Mouse (Mus musculus): ENCODE measurements around the gene Vps35. TPM values are rescaled to one million over a fixed set of nuclear protein-coding genes. Genes with fewer than 3 reads are reported as not detected.
A peak's percentile ranks its signal among the peaks of the same experiment; 100 is the strongest.

Gene Vps35
- polyA plus RNA-seq (2012; ENCODE audit: insufficient read depth, insufficient read length, missing spikeins): 98.0 and 108 TPM in 2 replicates

DNA sequence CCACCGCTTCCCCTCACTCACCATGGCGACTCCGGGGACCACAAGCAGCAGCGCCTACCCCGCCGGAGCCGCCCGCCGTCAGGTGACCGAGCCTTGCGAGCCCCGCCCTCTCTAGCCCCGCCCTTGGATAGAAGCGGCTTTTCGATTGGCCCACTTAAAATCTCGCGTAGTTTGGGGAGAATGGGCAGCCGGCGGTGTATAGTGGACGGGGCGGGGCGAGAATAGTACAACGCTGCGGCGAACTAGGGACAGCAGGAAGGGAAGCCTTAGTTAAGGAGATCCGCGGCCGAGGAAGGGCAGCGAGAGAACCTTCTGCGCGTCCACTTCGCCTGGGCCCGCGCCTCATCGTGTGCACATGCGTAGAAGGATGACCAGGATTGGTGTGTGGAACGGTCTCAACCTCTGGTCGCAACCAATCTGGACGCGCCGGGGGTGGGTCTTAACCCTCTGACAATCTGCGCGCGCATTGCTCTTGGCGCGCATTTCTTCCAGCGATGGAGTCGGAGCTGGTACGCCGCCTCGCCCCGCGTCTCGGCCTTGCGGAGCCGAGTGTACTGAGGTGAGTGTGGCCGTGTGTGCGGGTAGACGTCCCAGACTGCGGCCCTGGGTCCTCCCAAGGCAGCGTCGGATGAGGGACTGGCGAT lies at the start of gene Vps35, which contains the start of gene Orc6:
Gene Vps35 (minus strand): TSS at position 369 of the 644 bp plus-strand sequence.
Gene Orc6 (plus strand): TSS at position 199 of the 644 bp plus-strand sequence.
- Histone ChIP-seq H3K4me3 (ENCODE audit: insufficient read depth, low read length) (peak within 1 kb of the TSS; percentile 97), H3K27ac (ENCODE audit: insufficient read depth, low read depth, low read length) (peak within 1 kb of the TSS; percentile 98), H3K4me1 (ENCODE audit: control insufficient read depth, insufficient read depth, low read length) (peaks cover 17% of the 10 kb centered on the region)
- TF ChIP-seq CTCF (IDR thresholded peaks at IDR 0.05; ENCODE audit: low read depth, low read length): no peak
- TF ChIP-seq POLR2A (IDR thresholded peaks at IDR 0.05; ENCODE audit: borderline replicate concordance, low read depth, low read length): no peak

DNA sequence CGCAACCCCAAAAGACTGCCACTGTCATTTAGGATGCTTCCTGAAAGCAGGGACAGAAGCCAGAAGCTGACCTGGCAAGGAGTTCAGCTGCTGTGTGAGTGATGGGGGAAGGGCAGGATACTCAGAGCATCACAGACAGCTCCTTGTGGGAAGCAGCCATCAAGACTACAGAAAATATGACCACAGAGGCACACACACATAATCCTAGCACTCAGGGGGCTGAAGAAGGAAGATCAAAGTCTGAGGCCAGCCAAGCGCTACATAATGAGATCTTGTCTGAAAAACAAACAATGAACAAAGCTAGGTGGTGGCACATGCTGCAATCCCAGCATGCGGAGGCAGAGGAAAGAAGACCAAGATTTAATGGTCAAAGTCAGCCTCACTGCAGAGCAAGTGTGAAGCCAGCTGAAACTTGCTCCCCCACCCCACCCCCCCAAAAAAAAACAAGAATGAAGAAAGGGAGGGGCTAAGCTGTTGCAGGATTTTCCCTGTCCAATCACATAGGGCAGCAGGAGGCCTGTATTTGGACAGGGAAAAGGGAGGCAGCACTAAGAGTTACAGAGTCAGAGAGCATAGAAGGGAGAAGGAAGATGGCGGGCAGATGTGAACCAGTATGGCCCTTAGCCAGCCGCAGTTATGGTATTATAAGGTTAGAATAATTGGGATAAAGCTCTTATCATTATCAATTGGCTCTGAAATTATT lies 40.4 kb upstream of the Vps35 start:
- Histone ChIP-seq H3K27ac (ENCODE audit: insufficient read depth, low read depth, low read length) (no peak overlapping the region), H3K4me3 (ENCODE audit: insufficient read depth, low read length) (no peak overlapping the region), H3K4me1 (ENCODE audit: control insufficient read depth, insufficient read depth, low read length) (no peaks in the 10 kb centered on the region)
- TF ChIP-seq CTCF (IDR thresholded peaks at IDR 0.05; ENCODE audit: low read depth, low read length) (no peak), POLR2A (IDR thresholded peaks at IDR 0.05; ENCODE audit: borderline replicate concordance, low read depth, low read length) (no peak)

DNA sequence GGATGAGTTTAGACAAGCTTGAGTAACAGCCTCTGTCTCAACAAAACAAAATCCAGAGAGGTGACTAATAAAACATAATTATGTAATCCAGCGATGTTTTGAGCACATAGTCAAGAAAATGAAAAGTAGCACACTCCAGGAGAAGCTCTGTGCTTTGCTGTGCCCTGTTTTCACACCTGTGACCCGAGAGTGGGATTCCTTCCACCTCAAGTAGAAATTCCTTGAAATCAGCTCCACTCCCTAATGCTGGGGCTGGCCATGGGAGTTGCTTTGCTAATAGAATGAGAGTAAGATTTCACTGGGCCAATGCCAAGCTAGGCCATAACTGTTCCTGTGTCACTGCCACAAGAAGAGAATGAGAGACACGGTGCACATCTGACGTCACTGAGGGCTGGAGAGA lies 38.1 kb upstream of the Vps35 start:
- Histone ChIP-seq H3K27ac (ENCODE audit: insufficient read depth, low read depth, low read length) (no peak overlapping the region), H3K4me1 (ENCODE audit: control insufficient read depth, insufficient read depth, low read length) (no peaks in the 10 kb centered on the region), H3K4me3 (ENCODE audit: insufficient read depth, low read length) (no peak overlapping the region)
- TF ChIP-seq POLR2A (IDR thresholded peaks at IDR 0.05; ENCODE audit: borderline replicate concordance, low read depth, low read length) (no peak), CTCF (IDR thresholded peaks at IDR 0.05; ENCODE audit: low read depth, low read length) (no peak)

DNA sequence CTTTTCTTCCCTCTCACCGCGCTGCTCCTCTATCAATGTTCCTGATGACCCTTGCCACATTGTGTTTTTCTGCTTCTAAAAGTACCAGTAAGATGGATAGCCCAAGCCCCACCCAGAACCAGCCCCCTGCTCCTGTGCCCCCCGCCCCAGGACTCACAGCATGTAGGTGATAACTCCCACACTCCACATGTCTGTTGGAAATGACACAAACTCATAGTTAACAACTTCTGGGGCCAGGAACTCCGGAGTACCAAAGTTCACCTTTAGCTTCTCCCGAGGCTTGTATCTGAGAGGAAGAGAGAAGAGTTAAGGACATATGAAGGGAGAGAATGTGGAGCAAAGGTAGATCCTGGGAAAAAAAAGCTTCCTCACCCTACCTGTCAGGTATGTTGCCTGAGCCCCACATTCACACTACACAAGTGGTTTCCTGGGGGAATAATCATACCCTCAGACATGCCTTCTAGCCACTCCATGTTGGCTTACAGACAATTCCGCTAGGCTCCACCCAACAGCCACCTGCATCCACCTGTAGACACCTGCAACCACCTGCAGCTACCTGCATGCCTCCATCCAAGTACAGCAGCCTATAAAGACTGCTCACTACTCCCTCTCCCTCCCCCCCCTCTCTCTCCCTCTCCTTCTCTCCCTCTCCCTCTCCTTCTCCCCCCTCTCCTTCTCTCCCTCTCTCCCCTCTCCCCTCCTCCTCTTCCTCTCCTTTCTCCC lies 36.8 kb upstream of the Vps35 start:
- TF ChIP-seq POLR2A (IDR thresholded peaks at IDR 0.05; ENCODE audit: borderline replicate concordance, low read depth, low read length): no peak
- TF ChIP-seq CTCF (IDR thresholded peaks at IDR 0.05; ENCODE audit: low read depth, low read length): no peak
- Histone ChIP-seq H3K27ac (ENCODE audit: insufficient read depth, low read depth, low read length) (no peak overlapping the region), H3K4me1 (ENCODE audit: control insufficient read depth, insufficient read depth, low read length) (no peaks in the 10 kb centered on the region), H3K4me3 (ENCODE audit: insufficient read depth, low read length) (no peak overlapping the region)

DNA sequence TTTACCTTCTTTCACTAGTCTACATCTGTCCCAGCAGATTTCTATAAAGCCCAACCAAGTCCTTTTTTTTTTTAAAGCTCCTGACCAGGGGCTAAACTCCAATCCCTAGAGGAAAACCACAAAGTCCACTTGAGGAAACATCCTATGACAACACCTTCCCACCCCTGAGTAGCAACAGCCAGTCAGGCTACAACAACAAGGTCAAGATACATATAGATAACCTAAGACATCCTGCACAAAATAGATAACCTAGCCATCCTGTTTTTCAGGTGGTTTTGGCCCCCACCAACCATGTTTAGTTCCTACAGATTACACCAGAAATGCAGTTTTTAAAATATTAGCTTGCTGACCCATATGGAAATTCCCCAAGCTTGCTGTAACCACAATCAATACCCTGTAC lies 35.5 kb upstream of the Vps35 start:
- Histone ChIP-seq H3K4me1 (ENCODE audit: control insufficient read depth, insufficient read depth, low read length) (no peaks in the 10 kb centered on the region), H3K27ac (ENCODE audit: insufficient read depth, low read depth, low read length) (no peak overlapping the region), H3K4me3 (ENCODE audit: insufficient read depth, low read length) (no peak overlapping the region)
- no peak for TF ChIP-seq CTCF (IDR thresholded peaks at IDR 0.05; ENCODE audit: low read depth, low read length)

DNA sequence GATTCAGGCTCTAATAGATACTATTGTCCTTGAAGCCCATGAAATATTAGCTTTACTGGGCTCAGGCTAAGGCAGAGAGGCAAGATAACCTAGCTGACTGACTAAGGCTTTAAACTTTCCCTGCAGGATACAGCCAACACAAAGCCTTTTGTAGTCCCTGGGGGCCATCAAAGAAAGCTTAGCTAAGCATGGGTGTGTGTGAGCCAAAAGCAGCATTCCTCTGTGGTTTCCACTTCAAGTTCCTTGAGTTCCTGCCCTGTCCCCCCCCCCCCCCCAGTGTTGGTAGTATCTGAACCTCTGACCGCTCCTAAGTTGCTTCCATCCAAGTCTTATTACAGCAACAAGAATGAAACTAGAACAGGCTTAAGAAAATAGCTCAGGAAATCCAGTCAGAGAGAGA lies 29.9 kb upstream of the Vps35 start:
- H3K4me3 ChIP-seq (ENCODE audit: insufficient read depth, low read length): no peak overlapping the region
- no peaks in the 10 kb centered on the region for H3K4me1 ChIP-seq (ENCODE audit: control insufficient read depth, insufficient read depth, low read length)
- H3K27ac ChIP-seq (ENCODE audit: insufficient read depth, low read depth, low read length): no peak overlapping the region
- TF ChIP-seq CTCF (IDR thresholded peaks at IDR 0.05; ENCODE audit: low read depth, low read length) (no peak), POLR2A (IDR thresholded peaks at IDR 0.05; ENCODE audit: borderline replicate concordance, low read depth, low read length) (no peak)

DNA sequence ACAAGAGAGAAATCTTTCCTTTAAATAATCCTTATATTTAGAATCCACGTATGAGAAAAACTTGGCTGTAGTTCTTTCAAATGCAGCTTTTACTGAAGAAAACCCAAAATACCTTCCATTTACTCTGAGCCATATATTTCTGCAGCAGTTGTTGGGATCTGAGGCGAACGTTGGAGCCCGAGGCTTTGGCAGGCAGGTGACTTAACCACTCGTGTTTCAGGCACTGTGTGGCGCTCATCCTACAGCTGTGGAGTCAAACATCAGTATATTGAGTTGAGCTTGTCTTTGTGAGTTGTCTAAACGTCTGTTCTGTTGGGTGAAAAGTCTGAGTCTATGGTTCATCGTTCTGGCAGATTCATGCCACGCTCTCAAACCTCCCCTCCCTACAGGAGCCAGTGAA lies 27.4 kb upstream of the Vps35 start:
- TF ChIP-seq POLR2A (IDR thresholded peaks at IDR 0.05; ENCODE audit: borderline replicate concordance, low read depth, low read length): no peak
- no peak for TF ChIP-seq CTCF (IDR thresholded peaks at IDR 0.05; ENCODE audit: low read depth, low read length)
- Histone ChIP-seq H3K4me1 (ENCODE audit: control insufficient read depth, insufficient read depth, low read length) (no peaks in the 10 kb centered on the region), H3K27ac (ENCODE audit: insufficient read depth, low read depth, low read length) (no peak overlapping the region), H3K4me3 (ENCODE audit: insufficient read depth, low read length) (no peak overlapping the region)

DNA sequence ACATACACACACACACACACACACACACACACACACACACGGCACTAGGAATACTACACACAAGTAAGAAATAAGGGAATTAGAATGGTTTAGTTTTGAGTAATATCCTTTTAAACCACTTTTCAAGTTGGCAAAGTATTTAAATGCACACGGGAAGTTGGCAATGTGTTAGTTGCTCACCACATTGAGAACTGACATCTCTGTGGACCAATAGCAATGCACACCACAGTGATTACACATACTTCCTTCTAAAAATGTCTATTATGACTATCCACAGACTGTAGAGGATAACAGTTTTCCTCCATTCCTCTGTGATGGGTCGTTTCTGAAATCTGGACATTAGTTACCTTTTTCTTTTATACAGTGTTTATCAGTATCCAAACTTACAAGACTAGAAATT lies 23.5 kb upstream of the Vps35 start:
- TF ChIP-seq POLR2A (IDR thresholded peaks at IDR 0.05; ENCODE audit: borderline replicate concordance, low read depth, low read length): no peak
- no peak for TF ChIP-seq CTCF (IDR thresholded peaks at IDR 0.05; ENCODE audit: low read depth, low read length)
- H3K27ac ChIP-seq (ENCODE audit: insufficient read depth, low read depth, low read length): no peak overlapping the region
- H3K4me1 ChIP-seq (ENCODE audit: control insufficient read depth, insufficient read depth, low read length): no peaks in the 10 kb centered on the region
- H3K4me3 ChIP-seq (ENCODE audit: insufficient read depth, low read length): no peak overlapping the region

DNA sequence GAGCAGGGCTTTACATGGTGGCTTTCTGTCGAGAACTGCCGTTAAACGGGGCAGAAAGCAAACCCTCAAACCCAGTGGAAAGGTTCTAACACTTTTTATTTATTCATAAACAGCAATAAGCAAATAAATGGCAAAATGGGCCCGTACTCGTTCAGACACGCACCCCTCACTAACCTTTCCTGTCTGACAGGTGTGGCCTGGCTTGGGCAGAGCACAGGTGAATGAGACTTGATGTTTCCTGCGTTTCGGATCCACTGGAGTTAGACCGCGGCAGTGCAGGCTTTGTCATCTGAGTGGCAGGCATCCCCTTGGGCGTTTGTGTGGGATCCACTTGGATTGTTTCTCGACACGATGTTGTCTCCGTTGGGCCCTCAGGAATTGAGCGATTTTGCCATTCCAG lies 22.4 kb upstream of the Vps35 start:
- no peak for TF ChIP-seq CTCF (IDR thresholded peaks at IDR 0.05; ENCODE audit: low read depth, low read length)
- TF ChIP-seq POLR2A (IDR thresholded peaks at IDR 0.05; ENCODE audit: borderline replicate concordance, low read depth, low read length): no peak
- Histone ChIP-seq H3K27ac (ENCODE audit: insufficient read depth, low read depth, low read length) (no peak overlapping the region), H3K4me3 (ENCODE audit: insufficient read depth, low read length) (no peak overlapping the region), H3K4me1 (ENCODE audit: control insufficient read depth, insufficient read depth, low read length) (no peaks in the 10 kb centered on the region)

DNA sequence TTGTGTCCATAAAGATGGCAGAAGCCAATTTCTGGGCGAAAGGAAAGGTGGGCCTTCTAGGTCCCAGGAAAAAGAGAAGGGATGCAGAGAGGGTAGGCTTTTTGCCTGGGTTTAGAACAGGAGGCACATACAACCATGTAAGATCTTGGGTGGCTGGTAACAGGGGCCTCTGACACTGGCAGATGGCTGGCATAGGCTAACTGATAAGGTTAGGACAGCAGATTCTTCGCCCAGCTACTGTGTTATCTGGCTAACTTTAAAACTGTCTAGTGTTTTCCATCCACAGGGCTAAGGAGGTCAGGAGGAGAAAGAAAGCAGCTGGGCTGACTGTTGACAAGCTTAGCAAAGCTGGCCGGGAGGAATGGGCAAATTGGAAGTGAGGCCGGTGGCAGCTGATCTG lies 18.9 kb upstream of the Vps35 start:
- H3K4me3 ChIP-seq (ENCODE audit: insufficient read depth, low read length): no peak overlapping the region
- no peak overlapping the region for H3K27ac ChIP-seq (ENCODE audit: insufficient read depth, low read depth, low read length)
- TF ChIP-seq POLR2A (IDR thresholded peaks at IDR 0.05; ENCODE audit: borderline replicate concordance, low read depth, low read length) (no peak), CTCF (IDR thresholded peaks at IDR 0.05; ENCODE audit: low read depth, low read length) (no peak)
- H3K4me1 ChIP-seq (ENCODE audit: control insufficient read depth, insufficient read depth, low read length): no peaks in the 10 kb centered on the region

All from bone marrow macrophage, adult 2 months (primary cell).